ENCODE assay signal across 8 mouse cellular contexts in genomic region chrX:51205548-51206324, GRCm38 (mm10). TPM values are rescaled to one million over a fixed set of nuclear protein-coding genes. Genes with fewer than 3 reads are reported as not detected.
A peak's percentile ranks its signal among the peaks of the same experiment; 100 is the strongest.
DNase-seq lines count a peak whose midpoint lies in the region; ATAC-seq and TF ChIP-seq lines count a peak whose summit lies in the region.

No protein-coding gene starts in this region.

- peak overlapping the region; percentile 66 for H3K4me3 ChIP-seq in heart, postnatal 0 days (ENCODE audit: low read depth, low read length)
- peak overlapping the region; percentile 62 for H3K4me3 ChIP-seq in midbrain, embryonic 10.5 days

- H3K36me3 ChIP-seq in heart, postnatal 0 days (replicated peaks; ENCODE audit: control insufficient read depth, insufficient read depth, low read length), result no peaks in the 10 kb centered on the region
- no peaks in the 10 kb centered on the region for H3K36me3 ChIP-seq in midbrain, embryonic 10.5 days

- H3K9me3 ChIP-seq in heart, postnatal 0 days (replicated peaks; ENCODE audit: control insufficient read depth, low read length), result no peaks in the 10 kb centered on the region
- 0 out of 2 replicates have a peak, but pooled peaks cover 4% of the 10 kb centered on the region for H3K9me3 ChIP-seq in midbrain, embryonic 10.5 days (replicated peaks)

- H3K27me3 ChIP-seq in heart, postnatal 0 days (ENCODE audit: control insufficient read depth, insufficient read depth, low read length), result no peaks in the 10 kb centered on the region
- peaks cover 53% of the 10 kb centered on the region for H3K27me3 ChIP-seq in midbrain, embryonic 10.5 days (ENCODE audit: low read depth, poor library complexity, severe bottlenecking)

- 0 out of 2 replicates have a peak overlapping the region, but pooled peaks have one; percentile 53 for H3K27ac ChIP-seq in heart, postnatal 0 days (ENCODE audit: low read depth)
- peak overlapping the region; percentile 82 for H3K27ac ChIP-seq in midbrain, embryonic 10.5 days (replicated peaks)

- no peak for TF ChIP-seq EP300 in heart, postnatal 0 days (IDR thresholded peaks at IDR 0.05; ENCODE audit: low read depth)

- H3K4me1 ChIP-seq in heart, postnatal 0 days (ENCODE audit: control insufficient read depth, insufficient read depth), result no peaks in the 10 kb centered on the region
- H3K4me1 ChIP-seq in midbrain, embryonic 10.5 days, result no peaks in the 10 kb centered on the region

- DNase-seq in A20 (ENCODE audit: low read depth, low spot score), result peak; percentile 71
- DNase-seq in R1 (ENCODE audit: low read depth, low spot score), result peak; percentile 59
- peak; percentile 78 for DNase-seq in embryo, embryonic 11 days
- DNase-seq in heart, postnatal 0 days (ENCODE audit: low spot score), result no peak
- peak; percentile 67 to 78 for DNase-seq in kidney, postnatal 4 days
- DNase-seq in midbrain, embryonic 10.5 days (ENCODE audit: low spot score), result peak; percentile 61
- DNase-seq in spleen, postnatal 4 days (ENCODE audit: low spot score in 2 of 2), result peak; percentile 52 to 83
- no peak for DNase-seq in left cerebral cortex, postnatal 25 days (ENCODE audit: low spot score in 2 of 2)

- H3K9ac ChIP-seq in heart, postnatal 0 days (replicated peaks; ENCODE audit: low read depth, low read length), result peak overlapping the region; percentile 65

- 26% methylated on average over 60 of the region's 79 CpGs for WGBS in heart, postnatal 0 days
- 20% methylated on average over 79 of the region's 79 CpGs for WGBS in midbrain, embryonic 10.5 days

- intact Hi-C loops in left cerebral cortex, postnatal 25 days (cut with DNase I), result no loop called here

- H3K4me2 ChIP-seq in heart, postnatal 0 days (ENCODE audit: low read depth, low read length), result peak overlapping the region; percentile 84

- TF ChIP-seq CTCF in heart, postnatal 0 days (IDR thresholded peaks at IDR 0.05; ENCODE audit: low read depth), result peak; percentile 27; the same call in 1 of the 2 replicates

- peak; percentile 68 for ATAC-seq in heart, postnatal 0 days (ENCODE audit: insufficient read depth, low read depth)

RNA-seq across cellular contexts. Expression of gene Mbnl3, which starts 0.6 kb away (rescaled TPM):
- 6.0 and 11.5 TPM in 2 replicates for total RNA-seq in heart, postnatal 0 days (2014; rRNA removed; ENCODE audit: low replicate concordance)
- polyA plus RNA-seq in heart, postnatal 0 days (2015; fragmentation: Nextera tagmentation; extraction: Ambion mirVana), result 2.4 and 2.9 TPM in 2 replicates
- 3.6 and 4.0 TPM in 2 replicates for polyA plus RNA-seq in midbrain, embryonic 10.5 days (2016; fragmentation: Nextera tagmentation; extraction: Ambion mirVana)
- total RNA-seq in left cerebral cortex, postnatal 25 days (2021), result under 1 TPM; 0.50 to 0.60 TPM

Comparison
In these comparisons a context has a peak if more than half of its experiments do, and no peak if none do; other contexts are left out.
1. DNase-seq: peak in A20 (single experiment), R1 (single experiment), embryo, embryonic 11 days (single experiment), kidney, postnatal 4 days (2 of 2), midbrain, embryonic 10.5 days (single experiment) and spleen, postnatal 4 days (2 of 2); none in heart, postnatal 0 days (single experiment) and left cerebral cortex, postnatal 25 days (0 of 2).